Mouse (Mus musculus) limb, embryonic 14.5 days (tissue): Measurements from ENCODE around the gene Pomt2. TPM values are rescaled to one million over a fixed set of nuclear protein-coding genes. Genes with fewer than 3 reads are reported as not detected.
A peak's percentile ranks its signal among the peaks of the same experiment; 100 is the strongest.

Experiments used
- ATAC-seq: fragments of 200-750 bp; cut with Nextera tagmentation; 2 replicates; pipeline ENCODE4 v1.8.0; 2017; ENCODE audit warnings: low read depth, moderate number of reproducible peaks, moderate TSS enrichment; ENCODE audit not compliant: low FRiP score
- DNase-seq: peaks from one replicate; pipeline ENCODE4 v3.0.0-alpha.2; 2015; ENCODE audit warnings: low spot score
- H3K27ac ChIP-seq: fragments of 300-500 bp; sonication (generic); replicated peaks from 2 replicates; pipeline ENCODE4 v1.5.1; 2014; ENCODE audit warnings: low read depth, mild to moderate bottlenecking, low read length, moderate library complexity, mixed read lengths
- H3K27me3 ChIP-seq: fragments of 300-500 bp; sonication (generic); 2 replicates; pipeline ENCODE4 v1.6.1; 2014; ENCODE audit warnings: low read length, mixed read lengths; ENCODE audit not compliant: control insufficient read depth, insufficient read depth
- H3K36me3 ChIP-seq: fragments of 300-500 bp; sonication (generic); 2 replicates; pipeline ENCODE4 v1.6.1; 2014; ENCODE audit warnings: mild to moderate bottlenecking, low read length, moderate library complexity, mixed read lengths; ENCODE audit not compliant: control insufficient read depth, insufficient read depth
- H3K4me1 ChIP-seq: fragments of 300-500 bp; sonication (generic); 2 replicates; pipeline ENCODE4 v1.6.1; 2014; ENCODE audit warnings: antibody characterized with exemption, low read length, mixed read lengths; ENCODE audit not compliant: control insufficient read depth, insufficient read depth
- H3K4me2 ChIP-seq: fragments of 300-500 bp; sonication (generic); replicated peaks from 2 replicates; pipeline ENCODE4 v1.6.1; 2014; ENCODE audit warnings: low read depth, mild to moderate bottlenecking, low read length, moderate library complexity; ENCODE audit not compliant: severe bottlenecking
- H3K4me3 ChIP-seq: fragments of 300-500 bp; sonication (generic); replicated peaks from 2 replicates; pipeline ENCODE4 v1.5.1; 2014; ENCODE audit warnings: low read length
- H3K9ac ChIP-seq: fragments of 300-500 bp; sonication (generic); 2 replicates; pipeline ENCODE4 v1.6.1; 2014; ENCODE audit warnings: mild to moderate bottlenecking, low read depth, low read length, moderate library complexity; ENCODE audit not compliant: severe bottlenecking
- H3K9me3 ChIP-seq: fragments of 300-500 bp; sonication (generic); 2 replicates; pipeline ENCODE4 v1.6.1; 2016; ENCODE audit warnings: low read length; ENCODE audit not compliant: control insufficient read depth
- POLR2A ChIP-seq: fragments of 200-500 bp; IDR thresholded peaks from 2 replicates; pipeline ENCODE4 v1.8.0; 2012; ENCODE audit warnings: inconsistent platforms, mild to moderate bottlenecking, moderate library complexity, borderline replicate concordance; ENCODE audit not compliant: insufficient read depth, insufficient read length; ENCODE audit errors: extremely low read depth
- WGBS: fragments of 180-500 bp; shearing (Covaris S2); extraction: QIAGEN DNeasy Blood & Tissue Kit; methylation state at CpG from one replicate; pipeline ENCODE4 v1.1.7; 2014; 5-methylcytosine and 5-hydroxymethylcytosine counted together
- polyA plus RNA-seq, 2 experiments: library from polyadenylated mRNA; depleted of rRNA in 1 of 2; stranded (reverse) in 1 of 2; unstranded in 1 of 2; fragments of >200 nt; fragmentation: Nextera tagmentation in 1 of 2; extraction: Ambion mirVana in 1 of 2; gene quantifications; 2 replicates each; pipeline versions ENCODE4 v1.2.1 to v1.2.3; 2012 to 2014

Gene Pomt2
- polyA plus RNA-seq, 2 experiments, result 16.8 to 20.6 TPM

DNA sequence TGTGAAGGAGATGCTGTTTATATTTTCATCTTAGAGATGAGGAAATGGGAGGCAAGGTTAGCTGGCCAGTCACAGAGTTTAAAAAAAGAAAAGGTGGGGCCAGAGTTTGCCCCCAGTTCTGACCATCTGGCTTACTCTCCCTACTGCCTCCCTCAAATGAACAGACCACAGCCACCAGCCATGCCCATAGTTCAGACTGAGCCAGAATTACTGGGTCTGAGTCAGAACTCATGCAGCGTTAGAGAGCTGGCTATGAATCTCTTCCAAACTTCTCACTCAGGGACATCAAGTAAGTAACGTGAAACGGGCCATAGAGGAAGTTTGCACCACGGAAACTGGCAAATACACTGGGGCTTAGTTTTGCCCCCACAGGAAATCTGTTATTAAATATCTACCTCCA, 43.0 kb downstream of the Pomt2 start:
- no peak overlapping the region for H3K9ac ChIP-seq
- DNase-seq, result no peak
- no peak overlapping the region for H3K4me2 ChIP-seq
- H3K4me1 ChIP-seq, result no peaks in the 10 kb centered on the region
- H3K27ac ChIP-seq, result no peak overlapping the region
- peaks cover 11% of the 10 kb centered on the region for H3K36me3 ChIP-seq
- no peak for TF ChIP-seq POLR2A
- H3K9me3 ChIP-seq, result no peaks in the 10 kb centered on the region
- H3K4me3 ChIP-seq, result no peak overlapping the region
- ATAC-seq, result no peak
- peaks cover 10% of the 10 kb centered on the region; the same call in 1 of the 2 replicates for H3K27me3 ChIP-seq
- 73% methylated on average over 4 of the region's 4 CpGs for WGBS

DNA sequence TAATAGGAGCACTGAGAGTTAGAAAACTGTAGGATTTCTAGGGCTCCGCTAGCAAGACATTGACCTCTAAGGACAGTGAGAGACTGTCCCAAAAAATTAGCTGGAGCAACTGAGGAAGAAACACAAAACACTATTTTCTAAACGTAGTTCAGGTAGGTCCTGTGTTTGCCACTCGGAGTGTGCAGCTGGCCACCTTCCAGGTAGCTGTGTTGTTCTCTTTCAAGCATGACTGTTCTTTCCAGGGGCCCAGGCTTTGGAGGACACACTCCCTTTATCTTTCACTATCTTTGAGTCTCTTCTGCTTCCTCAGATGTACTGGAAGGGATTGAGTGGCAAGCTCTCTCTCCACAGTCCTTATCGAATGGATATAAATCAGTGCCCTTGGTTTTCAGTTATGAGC, 44.3 kb downstream of the Pomt2 start:
- Histone ChIP-seq H3K27ac (no peak overlapping the region), H3K4me3 (no peak overlapping the region), H3K9me3 (no peaks in the 10 kb centered on the region), H3K27me3 (peaks cover 10% of the 10 kb centered on the region; the same call in 1 of the 2 replicates), H3K4me1 (no peaks in the 10 kb centered on the region), H3K9ac (no peak overlapping the region), H3K4me2 (no peak overlapping the region), H3K36me3 (peaks cover 3% of the 10 kb centered on the region; the same call in 1 of the 2 replicates)
- 94% methylated on average over 4 of the region's 4 CpGs for WGBS
- TF ChIP-seq POLR2A, result no peak
- DNase-seq (no peak), ATAC-seq (no peak)

DNA sequence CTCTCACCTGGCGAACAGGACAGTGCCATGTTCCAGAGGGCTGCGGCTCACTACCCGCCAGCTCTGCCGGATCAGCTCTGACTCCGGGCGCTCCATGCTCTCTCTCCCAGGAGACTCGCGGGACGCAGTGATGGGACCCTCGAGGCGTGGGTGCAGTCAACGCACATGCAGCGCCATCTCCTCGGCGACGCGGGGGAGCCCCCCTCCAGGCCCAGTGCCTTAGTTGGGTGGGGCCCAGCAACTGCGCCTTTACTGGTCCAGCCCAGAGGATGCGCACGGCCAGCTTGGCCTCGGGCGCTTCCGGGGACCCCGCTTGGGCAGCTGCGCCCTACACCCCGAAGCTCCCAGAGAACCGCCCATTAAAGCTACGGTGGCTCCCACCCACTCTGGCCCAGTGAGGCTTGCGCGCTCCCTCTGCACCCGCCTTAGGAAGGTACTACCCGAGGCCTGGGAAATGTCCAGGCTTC, 45.6 kb downstream of the Pomt2 start, which contains the start of gene Ngb:
Gene Ngb, minus strand, starts transcription at position 375 of the 467 bp plus-strand sequence.
- H3K9ac ChIP-seq, result peak within 1 kb of the TSS; percentile 1; the same call in 1 of the 2 replicates
- TF ChIP-seq POLR2A, result no peak

DNA sequence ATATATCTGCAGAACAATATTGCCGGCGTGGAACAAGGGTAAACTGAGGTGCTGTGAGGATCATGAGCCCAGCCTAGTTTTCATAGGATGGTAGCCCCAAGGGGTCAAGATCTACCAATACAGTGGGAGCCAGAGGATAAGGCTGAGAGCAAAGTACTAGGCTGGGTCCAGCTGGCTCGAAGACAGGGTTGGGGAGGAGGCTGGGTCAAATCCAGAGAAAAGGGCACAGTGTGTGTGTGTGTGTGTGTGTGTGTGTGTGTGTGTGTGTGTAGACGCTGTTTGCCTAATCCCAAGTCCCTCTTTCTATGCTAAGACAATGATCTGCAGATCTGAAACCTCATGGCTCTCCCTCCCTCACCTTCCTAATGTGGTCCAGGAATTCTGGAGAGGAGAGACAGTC, 47.4 kb downstream of the Pomt2 start:
- no peaks in the 10 kb centered on the region for H3K4me1 ChIP-seq
- TF ChIP-seq POLR2A, result no peak
- H3K36me3 ChIP-seq, result no peaks in the 10 kb centered on the region
- ATAC-seq (no peak), DNase-seq (no peak)
- H3K9me3 ChIP-seq, result no peaks in the 10 kb centered on the region
- H3K4me2 ChIP-seq, result no peak overlapping the region
- H3K9ac ChIP-seq, result no peak overlapping the region
- 82% methylated on average over 4 of the region's 4 CpGs for WGBS
- no peak overlapping the region for H3K4me3 ChIP-seq
- H3K27me3 ChIP-seq, result peaks cover 10% of the 10 kb centered on the region; the same call in 1 of the 2 replicates
- H3K27ac ChIP-seq, result no peak overlapping the region

More for the DNA sequence above, 45.6 kb downstream of the Pomt2 start, which contains the start of gene Ngb:
- no peaks in the 10 kb centered on the region for H3K9me3 ChIP-seq
- H3K27ac ChIP-seq, result no peak within 1 kb of the TSS
- peak within 1 kb of the TSS; percentile 44 for H3K4me2 ChIP-seq
- peak within 1 kb of the TSS; percentile 24 for H3K4me3 ChIP-seq
- 6% methylated on average over 32 of the region's 32 CpGs for WGBS
- H3K27me3 ChIP-seq, result peaks cover 10% of the 10 kb centered on the region; the same call in 1 of the 2 replicates
- ATAC-seq, result no peak
- no peaks in the 10 kb centered on the region for H3K36me3 ChIP-seq
- no peaks in the 10 kb centered on the region for H3K4me1 ChIP-seq
- no peak for DNase-seq

DNA sequence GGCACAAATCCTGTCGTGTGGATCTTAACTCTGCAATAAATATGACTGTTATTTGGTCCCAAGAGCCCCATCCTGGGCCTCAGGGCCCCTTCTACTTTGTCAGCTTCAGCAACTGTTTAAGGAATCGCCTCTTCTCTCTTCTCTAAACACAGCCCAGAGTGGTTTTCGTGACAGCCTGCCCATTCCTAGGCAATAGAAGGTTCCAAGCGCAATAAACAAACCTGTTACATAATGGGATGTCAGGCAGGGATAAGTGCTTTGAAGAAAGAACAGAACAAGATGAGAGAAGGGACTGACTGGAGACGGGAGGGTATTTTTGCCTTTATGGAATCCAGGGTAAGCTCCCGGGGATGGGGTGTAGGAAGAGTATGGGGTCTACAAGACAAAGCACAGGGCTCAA, 54.1 kb downstream of the Pomt2 start:
- Histone ChIP-seq H3K4me1 (no peaks in the 10 kb centered on the region), H3K4me2 (no peak overlapping the region), H3K27ac (no peak overlapping the region), H3K9ac (no peak overlapping the region), H3K4me3 (no peak overlapping the region), H3K27me3 (no peaks in the 10 kb centered on the region), H3K36me3 (no peaks in the 10 kb centered on the region), H3K9me3 (no peaks in the 10 kb centered on the region)
- DNase-seq, result no peak
- TF ChIP-seq POLR2A, result no peak
- ATAC-seq, result no peak
- 49% methylated on average over 6 of the region's 6 CpGs for WGBS
